Mouse (Mus musculus): ENCODE measurements at regions not wholly inside any gene's neighbourhood (a gene's known extent, or its start where the extent isn't known, plus 50 kb on each side); places are given as distances from the start of the nearest gene placed in this dataset.
A peak's percentile ranks its signal among the peaks of the same experiment; 100 is the strongest.

DNA sequence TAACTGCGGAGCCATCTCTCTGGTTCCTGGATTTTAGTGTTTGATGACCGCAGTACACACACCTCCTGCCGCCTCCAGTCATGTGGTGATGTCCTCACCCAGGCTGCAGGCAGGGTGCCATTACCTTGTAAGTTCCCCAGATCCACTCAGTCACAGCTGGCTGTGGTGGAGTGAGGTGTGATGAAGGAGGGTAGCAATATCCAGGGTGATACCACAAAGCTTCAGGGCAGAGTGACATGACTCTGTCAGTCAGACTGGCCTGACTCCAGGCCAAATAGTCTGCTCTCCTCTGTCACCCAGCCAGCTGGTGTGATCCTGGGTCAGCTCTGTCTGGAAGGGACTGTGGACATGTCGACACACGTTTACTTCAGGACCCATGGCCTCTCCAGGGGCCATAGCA lies 183.7 kb downstream of the Utp6 start:
- Histone ChIP-seq H3K9me3 (replicated peaks) (no peaks in the 10 kb centered on the region), H3K4me3 (no peak overlapping the region), H3K27ac (0 out of 2 replicates have a peak overlapping the region, but pooled peaks have one; percentile 42), H3K4me1 (peaks cover 21% of the 10 kb centered on the region), H3K27me3 (ENCODE audit: low read depth, poor library complexity, severe bottlenecking) (no peaks in the 10 kb centered on the region; the same call in 1 of the 2 replicates), H3K36me3 (no peaks in the 10 kb centered on the region)
- DNase-seq (ENCODE audit: low spot score): no peak
- 68% methylated on average over 5 of the region's 5 CpGs for WGBS

DNA sequence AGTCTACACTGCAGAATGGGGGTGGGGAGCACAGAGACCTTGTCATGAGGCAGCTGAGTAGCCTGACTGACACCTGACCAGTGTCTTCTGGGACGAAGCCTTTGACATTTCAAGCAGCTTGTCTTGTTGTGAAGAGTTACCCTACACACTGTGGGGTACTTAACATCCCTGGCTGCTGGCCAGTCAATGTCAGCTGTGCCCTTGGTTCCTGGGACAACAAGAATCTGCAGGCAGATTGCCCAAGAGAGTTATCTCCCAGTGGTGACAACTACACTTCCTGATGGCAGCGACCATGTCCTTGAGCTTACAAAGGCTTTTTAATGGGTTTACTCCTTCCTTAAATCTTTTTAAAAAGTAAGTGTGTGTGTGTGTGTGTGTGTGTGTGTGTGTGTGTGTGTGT lies 184.2 kb downstream of the Utp6 start:
- WGBS: 74% methylated on average over 2 of the region's 2 CpGs
- no peak overlapping the region for H3K27ac ChIP-seq
- no peaks in the 10 kb centered on the region for H3K36me3 ChIP-seq
- H3K4me1 ChIP-seq: peaks cover 21% of the 10 kb centered on the region
- no peaks in the 10 kb centered on the region; the same call in 1 of the 2 replicates for H3K27me3 ChIP-seq (ENCODE audit: low read depth, poor library complexity, severe bottlenecking)
- no peak for DNase-seq (ENCODE audit: low spot score)
- no peaks in the 10 kb centered on the region for H3K9me3 ChIP-seq (replicated peaks)
- H3K4me3 ChIP-seq: no peak overlapping the region

DNA sequence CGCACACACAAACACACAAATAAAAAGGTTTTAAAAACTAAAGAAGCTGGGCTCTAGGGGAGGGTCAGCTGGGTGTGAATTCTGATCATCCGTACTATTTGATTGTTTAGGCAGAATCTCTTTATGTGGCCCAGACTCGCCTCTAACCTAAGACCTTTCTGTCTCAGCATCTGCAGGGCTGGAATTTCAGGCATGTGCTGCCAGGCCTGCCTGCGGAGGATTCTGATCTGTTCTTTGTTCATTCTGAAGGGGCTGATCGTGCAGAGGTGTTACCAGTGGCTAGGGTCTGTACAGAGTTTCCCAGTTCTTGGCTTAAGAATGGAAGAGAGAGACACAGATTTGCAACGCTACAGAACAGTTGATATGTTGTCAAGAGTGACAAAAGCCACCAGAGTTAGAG lies 185.6 kb downstream of the Rab11fip4 start:
- peaks cover 23% of the 10 kb centered on the region for H3K4me1 ChIP-seq
- no peaks in the 10 kb centered on the region for H3K27me3 ChIP-seq (ENCODE audit: low read depth, poor library complexity, severe bottlenecking)
- WGBS: 41% methylated on average over 6 of the region's 6 CpGs
- H3K4me3 ChIP-seq: no peak overlapping the region
- H3K36me3 ChIP-seq: no peaks in the 10 kb centered on the region
- DNase-seq (ENCODE audit: low spot score): no peak
- peak overlapping the region; percentile 42; the same call in 1 of the 2 replicates for H3K27ac ChIP-seq
- H3K9me3 ChIP-seq (replicated peaks): no peaks in the 10 kb centered on the region

DNA sequence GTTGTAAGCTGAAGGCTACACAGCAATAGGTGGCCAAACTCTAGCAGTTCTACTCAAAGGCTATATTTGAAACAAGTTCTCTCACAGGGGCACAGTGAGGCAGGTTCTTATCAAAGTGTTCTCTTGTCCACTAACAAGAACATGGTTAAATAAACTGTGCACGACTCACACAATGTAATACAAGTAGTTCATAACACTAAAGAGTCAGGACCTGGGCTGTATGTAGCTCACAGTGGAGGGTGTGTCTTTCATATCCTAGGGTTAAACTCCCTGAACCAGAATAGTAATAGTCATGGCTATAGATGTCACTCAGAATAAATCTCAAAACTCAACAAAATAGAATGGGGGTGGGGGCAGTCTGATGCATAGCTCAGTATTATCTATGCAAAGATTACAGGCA lies 182.7 kb downstream of the Rab11fip4 start:
- no peak for DNase-seq (ENCODE audit: low spot score)
- Histone ChIP-seq H3K27ac (no peak overlapping the region), H3K4me1 (peaks cover 14% of the 10 kb centered on the region), H3K9me3 (replicated peaks) (no peaks in the 10 kb centered on the region), H3K4me3 (no peak overlapping the region), H3K27me3 (ENCODE audit: low read depth, poor library complexity, severe bottlenecking) (no peaks in the 10 kb centered on the region), H3K36me3 (no peaks in the 10 kb centered on the region)
- WGBS: 91% methylated on average over 1 of the region's 1 CpGs

DNA sequence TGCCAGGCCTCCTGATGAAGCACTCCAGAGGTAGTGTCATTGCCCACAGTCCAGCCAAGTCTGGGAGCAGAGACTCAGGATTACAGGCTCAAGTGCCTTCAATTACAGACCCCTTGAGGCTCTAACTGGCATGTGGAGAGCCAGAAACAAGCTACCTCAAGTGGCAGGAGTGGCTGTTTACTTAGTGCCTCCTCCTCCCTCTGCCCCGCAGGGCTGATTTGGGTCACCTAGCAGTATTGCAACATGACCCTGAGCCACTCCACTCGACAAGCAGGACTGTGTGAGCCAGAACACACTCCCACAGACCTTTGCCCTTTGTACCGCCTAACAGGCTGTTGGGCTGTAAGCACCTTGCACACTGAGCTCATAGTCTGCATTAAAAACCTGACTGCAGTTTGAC lies 180.4 kb downstream of the Rab11fip4 start:
- Histone ChIP-seq H3K4me3 (no peak overlapping the region), H3K36me3 (no peaks in the 10 kb centered on the region), H3K9me3 (replicated peaks) (no peaks in the 10 kb centered on the region), H3K27me3 (ENCODE audit: low read depth, poor library complexity, severe bottlenecking) (no peaks in the 10 kb centered on the region), H3K27ac (no peak overlapping the region), H3K4me1 (peaks cover 7% of the 10 kb centered on the region)
- DNase-seq (ENCODE audit: low spot score): no peak
- 10% methylated on average over 3 of the region's 3 CpGs for WGBS

DNA sequence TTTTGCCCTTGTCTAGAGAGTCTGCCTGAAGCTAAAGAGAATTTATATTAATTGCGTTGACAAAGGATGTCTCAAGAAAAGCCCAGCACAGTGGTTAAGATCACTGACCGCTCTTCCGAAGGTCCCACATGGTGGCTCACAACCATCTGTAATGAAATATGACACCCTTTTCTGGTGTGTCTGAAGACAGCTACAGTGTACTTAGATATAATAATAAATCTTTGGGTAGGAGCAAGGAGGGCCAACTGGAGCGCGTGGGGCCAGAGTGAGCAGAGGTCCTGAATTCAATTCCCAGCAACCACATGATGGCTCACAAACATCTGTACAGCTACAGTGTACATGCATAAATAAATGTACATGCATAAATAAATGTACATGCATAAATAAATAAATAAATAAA lies 176.1 kb downstream of the Rab11fip4 start:
- WGBS: 91% methylated on average over 5 of the region's 5 CpGs
- Histone ChIP-seq H3K4me3 (no peak overlapping the region), H3K27me3 (ENCODE audit: low read depth, poor library complexity, severe bottlenecking) (no peaks in the 10 kb centered on the region), H3K4me1 (peaks cover 7% of the 10 kb centered on the region), H3K36me3 (no peaks in the 10 kb centered on the region), H3K27ac (no peak overlapping the region), H3K9me3 (replicated peaks) (no peaks in the 10 kb centered on the region)
- DNase-seq (ENCODE audit: low spot score): no peak

DNA sequence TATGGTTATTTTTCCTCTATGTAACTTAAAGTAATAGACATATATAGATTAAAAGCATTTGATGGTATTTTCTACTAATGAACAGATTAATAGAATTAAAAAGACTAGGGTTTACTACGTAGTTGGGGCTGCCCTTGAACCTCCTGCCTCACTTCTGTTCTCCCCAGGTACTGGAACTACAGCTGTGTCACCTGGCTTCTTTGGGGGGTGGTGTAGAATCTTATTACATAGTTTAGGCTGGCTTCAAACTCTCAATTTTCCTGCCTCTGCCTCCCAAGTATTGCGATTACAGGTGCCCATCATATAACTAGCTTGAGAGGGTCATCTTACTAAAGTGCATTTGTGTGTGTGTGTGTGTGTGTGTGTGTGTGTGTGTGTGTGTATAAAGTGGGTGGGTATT lies 175.0 kb downstream of the Rab11fip4 start:
- Histone ChIP-seq H3K4me1 (no peaks in the 10 kb centered on the region; the same call in 1 of the 2 replicates), H3K9me3 (replicated peaks) (no peaks in the 10 kb centered on the region), H3K36me3 (no peaks in the 10 kb centered on the region), H3K27me3 (ENCODE audit: low read depth, poor library complexity, severe bottlenecking) (no peaks in the 10 kb centered on the region), H3K4me3 (no peak overlapping the region), H3K27ac (no peak overlapping the region)
- DNase-seq (ENCODE audit: low spot score): no peak
- 97% methylated on average over 2 of the region's 2 CpGs for WGBS

DNA sequence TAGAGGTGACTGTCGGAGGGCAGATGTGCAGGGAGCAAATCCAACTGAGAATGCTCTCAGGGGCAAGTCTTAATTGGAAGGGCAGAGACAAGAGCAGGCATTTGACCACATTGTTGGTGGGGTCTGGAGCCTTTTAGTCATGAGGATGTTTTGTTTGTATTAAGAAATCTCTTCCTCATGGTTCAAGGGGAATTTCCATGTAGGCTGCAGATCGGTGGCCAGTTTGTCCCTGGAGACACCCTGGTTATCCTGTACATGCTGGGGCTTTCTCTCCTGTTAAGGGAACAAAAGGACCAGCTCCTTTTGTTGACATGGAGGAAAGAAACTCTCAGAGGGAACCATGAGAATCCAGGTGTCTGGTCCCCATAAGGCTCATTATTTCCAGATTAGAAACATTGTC lies 174.4 kb downstream of the Rab11fip4 start:
- Histone ChIP-seq H3K27me3 (ENCODE audit: low read depth, poor library complexity, severe bottlenecking) (no peaks in the 10 kb centered on the region), H3K27ac (no peak overlapping the region), H3K9me3 (replicated peaks) (no peaks in the 10 kb centered on the region), H3K4me1 (no peaks in the 10 kb centered on the region), H3K4me3 (no peak overlapping the region), H3K36me3 (no peaks in the 10 kb centered on the region)
- WGBS: 77% methylated on average over 2 of the region's 2 CpGs
- no peak for DNase-seq (ENCODE audit: low spot score)

DNA sequence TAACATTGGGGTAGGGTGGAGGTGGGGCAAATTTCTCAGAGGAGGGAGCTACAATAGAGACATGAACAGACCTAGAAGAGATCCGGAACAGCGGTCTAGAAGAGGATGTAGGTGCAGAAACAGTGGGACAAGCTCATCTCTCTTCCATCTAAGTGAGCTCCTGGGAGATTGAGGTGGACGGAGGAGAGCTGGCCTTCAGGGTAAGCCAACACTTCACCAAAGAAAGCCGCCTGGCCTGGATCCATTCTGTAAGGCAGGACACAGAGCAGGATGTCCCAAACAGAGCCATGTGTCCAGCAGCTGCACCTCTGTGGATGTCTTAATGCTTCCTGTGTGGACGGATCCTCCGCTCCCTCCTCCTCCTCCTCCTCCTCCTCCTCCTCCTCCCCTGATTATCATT lies 173.0 kb downstream of the Rab11fip4 start:
- Histone ChIP-seq H3K27me3 (ENCODE audit: low read depth, poor library complexity, severe bottlenecking) (no peaks in the 10 kb centered on the region), H3K4me3 (no peak overlapping the region)
- 78% methylated on average over 6 of the region's 6 CpGs for WGBS

DNA sequence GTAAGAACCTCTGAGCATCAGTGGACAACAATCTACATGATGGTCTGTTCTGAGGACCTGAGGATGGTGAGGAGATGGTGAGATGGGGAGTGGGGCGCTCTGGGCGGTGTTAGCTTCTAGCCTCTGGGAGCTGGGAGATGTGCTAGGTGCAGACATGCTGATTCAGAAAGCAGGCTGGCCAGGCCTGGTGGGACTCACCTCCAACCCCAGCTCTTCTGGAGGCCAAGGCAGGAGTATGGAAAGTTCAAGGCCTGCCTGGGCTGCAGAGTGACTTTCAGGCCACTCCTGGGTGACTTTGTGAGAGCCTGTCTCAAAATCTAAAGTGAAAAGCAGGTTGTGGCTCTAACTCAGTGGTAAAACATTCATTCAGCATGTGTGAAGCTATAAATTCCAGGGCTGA lies 171.6 kb downstream of the Rab11fip4 start:
- no peaks in the 10 kb centered on the region for H3K27me3 ChIP-seq (ENCODE audit: low read depth, poor library complexity, severe bottlenecking)
- 97% methylated on average over 2 of the region's 2 CpGs for WGBS
- no peak for DNase-seq (ENCODE audit: low spot score)
- H3K27ac ChIP-seq: no peak overlapping the region
- no peaks in the 10 kb centered on the region for H3K36me3 ChIP-seq
- H3K4me3 ChIP-seq: no peak overlapping the region
- peaks cover 4% of the 10 kb centered on the region; the same call in 1 of the 2 replicates for H3K4me1 ChIP-seq
- no peaks in the 10 kb centered on the region for H3K9me3 ChIP-seq (replicated peaks)

More for the DNA sequence above, 173.0 kb downstream of the Rab11fip4 start:
- Histone ChIP-seq H3K36me3 (no peaks in the 10 kb centered on the region), H3K4me1 (peaks cover 4% of the 10 kb centered on the region; the same call in 1 of the 2 replicates), H3K9me3 (replicated peaks) (no peaks in the 10 kb centered on the region), H3K27ac (no peak overlapping the region)
- DNase-seq (ENCODE audit: low spot score): no peak

DNA sequence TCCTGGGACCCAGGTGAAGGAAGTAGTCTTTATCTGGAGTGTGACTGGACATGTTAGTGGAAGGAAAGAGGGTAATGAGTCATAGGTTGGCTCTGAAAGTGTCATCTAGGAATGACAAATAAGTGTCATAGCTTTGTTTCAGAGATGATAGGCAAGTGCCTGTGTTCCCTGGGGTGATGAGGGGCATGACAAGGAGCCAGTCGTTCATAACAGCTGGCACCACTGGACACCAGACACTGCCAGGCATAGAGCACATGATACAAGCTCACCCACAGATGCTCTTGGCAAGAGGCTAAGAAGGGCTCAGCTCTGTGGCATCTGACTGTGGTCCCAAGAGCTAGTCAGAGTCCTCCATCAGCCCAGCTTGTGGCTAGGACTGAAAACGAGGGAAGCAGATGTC lies 171.0 kb downstream of the Rab11fip4 start:
- 75% methylated on average over 2 of the region's 2 CpGs for WGBS
- H3K36me3 ChIP-seq: no peaks in the 10 kb centered on the region
- H3K4me3 ChIP-seq: no peak overlapping the region
- peaks cover 4% of the 10 kb centered on the region; the same call in 1 of the 2 replicates for H3K4me1 ChIP-seq
- H3K27me3 ChIP-seq (ENCODE audit: low read depth, poor library complexity, severe bottlenecking): no peaks in the 10 kb centered on the region
- H3K27ac ChIP-seq: no peak overlapping the region
- no peaks in the 10 kb centered on the region for H3K9me3 ChIP-seq (replicated peaks)
- no peak for DNase-seq (ENCODE audit: low spot score)

DNA sequence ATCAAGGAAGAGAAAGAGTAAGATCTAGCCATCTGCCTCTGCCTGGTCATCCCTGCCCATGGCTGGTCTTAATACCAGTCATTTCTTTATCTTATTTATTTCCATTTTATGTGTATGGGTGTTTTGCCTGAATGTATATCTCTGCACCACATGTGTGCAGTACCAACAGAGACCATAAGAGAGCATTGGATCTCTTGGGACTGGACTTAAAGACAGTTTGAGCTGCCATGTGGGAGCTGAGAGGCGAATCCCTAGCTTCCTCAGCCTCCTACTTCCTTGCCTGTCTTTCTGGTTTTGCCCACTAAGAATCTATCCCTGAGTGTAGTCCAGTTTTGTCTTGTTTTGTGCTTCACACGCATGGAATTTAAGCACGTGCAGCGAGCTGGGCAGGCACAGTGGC lies 169.5 kb downstream of the Rab11fip4 start:
- Histone ChIP-seq H3K4me3 (no peak overlapping the region), H3K36me3 (no peaks in the 10 kb centered on the region), H3K27me3 (ENCODE audit: low read depth, poor library complexity, severe bottlenecking) (no peaks in the 10 kb centered on the region), H3K9me3 (replicated peaks) (no peaks in the 10 kb centered on the region), H3K27ac (no peak overlapping the region), H3K4me1 (peaks cover 4% of the 10 kb centered on the region; the same call in 1 of the 2 replicates)
- 88% methylated on average over 4 of the region's 4 CpGs for WGBS
- no peak for DNase-seq (ENCODE audit: low spot score)

DNA sequence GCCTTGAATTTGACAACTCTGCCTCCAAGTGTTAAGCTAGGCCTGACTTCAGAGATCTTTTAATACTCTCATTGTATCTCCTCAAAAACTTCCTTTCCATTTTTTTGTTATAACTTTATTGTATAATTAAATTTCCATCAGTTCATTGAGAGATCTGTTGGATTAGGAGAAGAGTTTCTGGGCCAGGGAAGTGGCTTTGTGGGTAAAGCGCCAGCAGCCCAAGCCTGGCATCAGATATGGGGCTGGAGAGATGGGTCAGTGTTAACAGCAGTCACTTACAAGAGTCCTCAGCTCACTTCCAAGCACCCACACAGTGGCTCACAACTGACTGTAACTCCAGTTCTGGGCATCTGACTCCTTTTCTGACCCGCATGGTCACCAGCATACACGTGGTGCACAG lies 167.3 kb downstream of the Rab11fip4 start:
- no peaks in the 10 kb centered on the region for H3K27me3 ChIP-seq (ENCODE audit: low read depth, poor library complexity, severe bottlenecking)
- H3K4me1 ChIP-seq: peaks cover 4% of the 10 kb centered on the region; the same call in 1 of the 2 replicates
- H3K27ac ChIP-seq: no peak overlapping the region
- no peaks in the 10 kb centered on the region for H3K36me3 ChIP-seq
- no peak overlapping the region for H3K4me3 ChIP-seq
- 95% methylated on average over 3 of the region's 3 CpGs for WGBS
- no peaks in the 10 kb centered on the region for H3K9me3 ChIP-seq (replicated peaks)
- DNase-seq (ENCODE audit: low spot score): no peak

DNA sequence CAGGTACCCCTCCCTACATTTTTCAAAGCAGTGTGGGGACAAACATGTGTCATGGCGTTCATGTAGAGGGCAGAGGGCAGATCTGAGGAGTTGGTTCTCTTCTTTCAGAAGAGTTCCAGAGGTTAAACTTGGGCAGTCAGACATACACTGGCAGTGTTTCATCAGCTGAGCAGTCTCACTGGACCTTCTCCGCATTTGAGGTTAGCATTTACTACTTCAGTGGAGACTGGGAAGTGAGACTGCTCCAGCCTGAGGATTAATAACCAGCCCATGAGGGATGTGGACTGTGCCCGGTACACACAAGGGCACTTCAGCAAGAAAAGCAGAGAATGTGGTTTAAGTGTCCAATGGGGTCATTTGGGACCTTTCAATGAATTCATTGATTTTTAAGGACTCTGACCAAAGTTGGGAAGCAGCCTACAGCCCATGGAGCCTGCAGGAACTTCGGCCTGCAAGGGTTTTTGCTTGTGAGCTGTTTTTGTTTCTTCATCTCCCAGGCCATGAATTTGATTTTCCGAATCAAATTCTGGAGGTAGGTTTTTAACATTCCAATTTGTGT lies 166.6 kb downstream of the Rab11fip4 start:
- H3K27ac ChIP-seq: no peak overlapping the region
- DNase-seq (ENCODE audit: low spot score): no peak
- H3K4me1 ChIP-seq: peaks cover 10% of the 10 kb centered on the region
- WGBS: 87% methylated on average over 5 of the region's 5 CpGs
- H3K9me3 ChIP-seq (replicated peaks): no peaks in the 10 kb centered on the region
- H3K27me3 ChIP-seq (ENCODE audit: low read depth, poor library complexity, severe bottlenecking): no peaks in the 10 kb centered on the region
- no peaks in the 10 kb centered on the region for H3K36me3 ChIP-seq
- no peak overlapping the region for H3K4me3 ChIP-seq
